Mouse (Mus musculus) midbrain, embryonic 15.5 days (tissue): ENCODE data around the gene Prodh2. TPM values are rescaled to one million over a fixed set of nuclear protein-coding genes. Genes with fewer than 3 reads are reported as not detected.

Source experiments
- microRNA-seq: library from miRNA; unstranded; fragments of <30 nt; microRNA quantifications from one replicate; pipeline ENCODE4, GENCODE M21; 2016
- polyA plus RNA-seq: library from polyadenylated mRNA; unstranded; fragments of >200 nt; fragmentation: Nextera tagmentation; extraction: Ambion mirVana; gene quantifications from 2 replicates; pipeline ENCODE4 v1.2.1, GENCODE M21; 2015

Gene Prodh2
- polyA plus RNA-seq, 1 experiment from 2014 or later = not detected

Small RNAs within 50 kb of the gene (microRNA-seq; reads per million reads assigned to microRNA genes)
- gene Gm38670 = 0.92 reads per million

Other genes starting within 250 kb of the Prodh2 start
- 1.3 and 1.5 TPM in 2 replicates for gene Thap8, start 213.5 kb upstream of the Prodh2 start, polyA plus RNA-seq
- 3.6 and 3.8 TPM in 2 replicates for gene Wdr62, start 213.2 kb upstream of the Prodh2 start, polyA plus RNA-seq
- 106 and 110 TPM in 2 replicates for gene Clip3, start 201.9 kb upstream of the Prodh2 start, polyA plus RNA-seq
- gene Alkbh6, start 184.9 kb upstream of the Prodh2 start, polyA plus RNA-seq = 134 and 135 TPM in 2 replicates
- gene Syne4, start 178.8 kb upstream of the Prodh2 start, polyA plus RNA-seq = 16.6 and 17.5 TPM in 2 replicates
- 0.23 and 2.0 TPM in 2 replicates for gene E130208F15Rik, start 171.9 kb upstream of the Prodh2 start, polyA plus RNA-seq
- gene Sdhaf1, start 169.7 kb upstream of the Prodh2 start, polyA plus RNA-seq = 16.7 and 17.1 TPM in 2 replicates
- 16.3 and 17.9 TPM in 2 replicates for gene Lrfn3, start 130.8 kb upstream of the Prodh2 start, polyA plus RNA-seq
- gene Tyrobp, start 79.9 kb upstream of the Prodh2 start, polyA plus RNA-seq = 27.8 and 36.6 TPM in 2 replicates
- gene Hcst, start 73.8 kb upstream of the Prodh2 start, polyA plus RNA-seq = 0.53 and 0.59 TPM in 2 replicates
- 2.4 and 2.8 TPM in 2 replicates for gene Nfkbid, start 71.9 kb upstream of the Prodh2 start, polyA plus RNA-seq
- 790 and 817 TPM in 2 replicates for gene Aplp1, start 48.1 kb upstream of the Prodh2 start, polyA plus RNA-seq
- gene Kirrel2, start 35.9 kb upstream of the Prodh2 start, polyA plus RNA-seq = 1.3 and 2.7 TPM in 2 replicates
- gene Nphs1, start 35.3 kb upstream of the Prodh2 start, polyA plus RNA-seq = 0.41 and 0.61 TPM in 2 replicates
- 144 and 158 TPM in 2 replicates for gene Arhgap33, start 41.4 kb downstream of the Prodh2 start, polyA plus RNA-seq
- 7.8 and 9.9 TPM in 2 replicates for gene Hspb6, start 58.6 kb downstream of the Prodh2 start, polyA plus RNA-seq
- 7.7 and 9.4 TPM in 2 replicates for gene Proser3, start 58.7 kb downstream of the Prodh2 start, polyA plus RNA-seq
- gene Lin37, start 66.2 kb downstream of the Prodh2 start, polyA plus RNA-seq = 53.6 and 63.8 TPM in 2 replicates
- 87.2 and 90.7 TPM in 2 replicates for gene U2af1l4, start 69.7 kb downstream of the Prodh2 start, polyA plus RNA-seq
- 18.5 and 20.7 TPM in 2 replicates for gene Gm49396, start 69.7 kb downstream of the Prodh2 start, polyA plus RNA-seq
- gene Psenen, start 70.0 kb downstream of the Prodh2 start, polyA plus RNA-seq = 121 and 123 TPM in 2 replicates
- 8.0 and 8.1 TPM in 2 replicates for gene Igflr1, start 71.8 kb downstream of the Prodh2 start, polyA plus RNA-seq
- 12.1 and 12.3 TPM in 2 replicates for gene Kmt2b, start 95.1 kb downstream of the Prodh2 start, polyA plus RNA-seq
- gene Zbtb32, start 105.3 kb downstream of the Prodh2 start, polyA plus RNA-seq = 0.36 and 0.41 TPM in 2 replicates
- 0.51 and 0.58 TPM in 2 replicates for gene Upk1a, start 119.2 kb downstream of the Prodh2 start, polyA plus RNA-seq
- 1,061 and 1,083 TPM in 2 replicates for gene Cox6b1, start 132.5 kb downstream of the Prodh2 start, polyA plus RNA-seq
- gene Etv2, start 142.2 kb downstream of the Prodh2 start, polyA plus RNA-seq = not detected in 2 replicates
- gene Rbm42, start 156.7 kb downstream of the Prodh2 start, polyA plus RNA-seq = 145 and 149 TPM in 2 replicates
- 28.1 and 29.7 TPM in 2 replicates for gene Haus5, start 171.4 kb downstream of the Prodh2 start, polyA plus RNA-seq
- gene Pmis2, start 178.0 kb downstream of the Prodh2 start, polyA plus RNA-seq = not detected in 2 replicates
- gene 2200002J24Rik, start 205.3 kb downstream of the Prodh2 start, polyA plus RNA-seq = not detected in 2 replicates
- 1.7 and 1.8 TPM in 2 replicates for gene Atp4a, start 218.6 kb downstream of the Prodh2 start, polyA plus RNA-seq
- 242 and 252 TPM in 2 replicates for gene Tmem147, start 235.9 kb downstream of the Prodh2 start, polyA plus RNA-seq